Mouse (Mus musculus): ENCODE data around the gene Zfp39.

- TF ChIP-seq GATA1 (IDR thresholded peaks at IDR 0.05; ENCODE audit: low read length) (no peak), TAL1 (IDR thresholded peaks at IDR 0.05; ENCODE audit: low read length) (no peak)
Observed at GRCm38 (mm10) chr11:58949480-58950431, 45.7 kb upstream of the Zfp39 start.

Measured in erythroblast, embryonic 14.5 days (primary cell).